Mouse (Mus musculus) liver, embryonic 12.5 days (tissue): ENCODE results near the gene Syt7. TPM values are rescaled to one million over a fixed set of nuclear protein-coding genes. Genes with fewer than 3 reads are reported as not detected.

Experiments
- ATAC-seq: fragments of 200-750 bp; cut with Nextera tagmentation; 2 replicates; pipeline ENCODE4 v1.8.0; 2017; ENCODE audit warnings: moderate number of reproducible peaks, mild to moderate bottlenecking, moderate library complexity
- H3K27ac ChIP-seq: fragments of 300-500 bp; sonication (generic); 2 replicates; pipeline ENCODE4 v1.5.1; 2016; ENCODE audit warnings: mild to moderate bottlenecking
- H3K27me3 ChIP-seq: fragments of 300-500 bp; sonication (generic); replicated peaks from 2 replicates; pipeline ENCODE4 v1.6.1; 2016; ENCODE audit warnings: mild to moderate bottlenecking, moderate library complexity
- H3K36me3 ChIP-seq: fragments of 300-500 bp; sonication (generic); 2 replicates; pipeline ENCODE4 v1.6.1; 2016; ENCODE audit warnings: mild to moderate bottlenecking, moderate library complexity
- H3K4me1 ChIP-seq: fragments of 300-500 bp; sonication (generic); 2 replicates; pipeline ENCODE4 v1.6.1; 2016
- H3K4me2 ChIP-seq: fragments of 300-500 bp; sonication (generic); 2 replicates; pipeline ENCODE4 v1.6.1; 2016; ENCODE audit warnings: mild to moderate bottlenecking, moderate library complexity
- H3K4me3 ChIP-seq: fragments of 300-500 bp; sonication (generic); 2 replicates; pipeline ENCODE4 v1.5.1; 2016; ENCODE audit warnings: mild to moderate bottlenecking, moderate library complexity
- H3K9ac ChIP-seq: fragments of 300-500 bp; sonication (generic); 2 replicates; pipeline ENCODE4 v1.6.1; 2016; ENCODE audit warnings: mild to moderate bottlenecking, moderate library complexity
- H3K9me3 ChIP-seq: fragments of 300-500 bp; sonication (generic); replicated peaks from 2 replicates; pipeline ENCODE4 v1.6.1; 2016; ENCODE audit warnings: mild to moderate bottlenecking, moderate library complexity
- WGBS: fragments of 180-500 bp; shearing (Covaris S2); methylation state at CpG from one replicate; pipeline ENCODE4 v1.1.7; 2016; ENCODE audit not compliant: insufficient replicate concordance; 5-methylcytosine and 5-hydroxymethylcytosine counted together
- polyA plus RNA-seq: library from polyadenylated mRNA; unstranded; fragments of >200 nt; fragmentation: Nextera tagmentation; extraction: Ambion mirVana; gene quantifications from 2 replicates; pipeline ENCODE4 v1.2.1, GENCODE M21; 2016

Syt7 gene
- polyA plus RNA-seq, 1 experiment from 2014 or later = 0.91 TPM

DNA sequence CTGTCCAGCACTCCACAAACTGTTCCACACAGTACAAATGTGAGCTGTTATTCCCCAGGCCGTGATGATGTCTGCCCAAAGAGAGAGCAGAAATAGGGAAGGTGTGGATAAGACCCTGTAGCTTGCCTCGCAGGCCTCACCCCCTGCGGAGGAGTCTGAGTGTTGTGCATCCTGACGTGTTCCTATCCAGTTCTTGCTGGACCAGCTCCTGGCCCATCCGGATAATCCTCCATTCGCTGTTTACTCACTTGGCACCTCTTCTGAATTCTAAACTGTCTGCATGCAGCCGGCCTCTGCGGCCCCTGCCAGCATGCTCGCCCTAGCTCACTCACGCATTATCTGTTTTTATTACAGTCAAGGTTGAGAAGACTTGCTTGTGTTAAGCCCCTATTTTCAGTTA is 15.5 kb downstream of the Syt7 start:
- H3K27me3 ChIP-seq = peaks cover 18% of the 10 kb centered on the region; the same call in 1 of the 2 replicates
- 65% methylated on average over 10 of the region's 10 CpGs for WGBS
- H3K4me2 ChIP-seq = no peak overlapping the region
- no peak overlapping the region for H3K9ac ChIP-seq
- H3K4me1 ChIP-seq = no peaks in the 10 kb centered on the region
- H3K9me3 ChIP-seq = no peaks in the 10 kb centered on the region
- no peak overlapping the region for H3K27ac ChIP-seq
- H3K36me3 ChIP-seq = no peaks in the 10 kb centered on the region
- no peak overlapping the region for H3K4me3 ChIP-seq
- no peak for ATAC-seq

DNA sequence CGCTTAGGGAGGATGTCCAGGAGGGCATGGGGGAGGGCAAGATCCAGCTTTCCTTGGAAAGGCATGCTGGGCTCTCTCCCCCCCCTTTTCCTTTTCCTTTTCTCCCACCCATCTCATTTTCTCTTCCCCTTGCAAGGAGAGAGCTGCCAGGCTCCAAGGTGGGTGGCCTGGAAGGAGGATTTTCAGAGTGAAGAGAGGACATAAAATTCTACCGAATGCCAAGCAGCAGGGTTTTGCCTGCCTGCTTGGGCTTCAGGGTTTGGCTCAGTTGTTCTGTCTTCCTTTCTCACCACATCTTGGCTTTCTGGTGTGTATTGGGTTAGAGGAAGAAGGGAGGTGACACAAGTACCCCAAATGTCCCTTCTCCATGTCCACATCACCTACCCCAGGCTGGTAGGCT is 16.0 kb downstream of the Syt7 start:
- Histone ChIP-seq H3K36me3 (no peaks in the 10 kb centered on the region), H3K4me3 (no peak overlapping the region), H3K9me3 (no peaks in the 10 kb centered on the region), H3K27ac (no peak overlapping the region), H3K27me3 (peaks cover 18% of the 10 kb centered on the region; the same call in 1 of the 2 replicates), H3K4me1 (no peaks in the 10 kb centered on the region), H3K4me2 (no peak overlapping the region), H3K9ac (no peak overlapping the region)
- no peak for ATAC-seq
- WGBS = 55% methylated on average over 2 of the region's 2 CpGs

DNA sequence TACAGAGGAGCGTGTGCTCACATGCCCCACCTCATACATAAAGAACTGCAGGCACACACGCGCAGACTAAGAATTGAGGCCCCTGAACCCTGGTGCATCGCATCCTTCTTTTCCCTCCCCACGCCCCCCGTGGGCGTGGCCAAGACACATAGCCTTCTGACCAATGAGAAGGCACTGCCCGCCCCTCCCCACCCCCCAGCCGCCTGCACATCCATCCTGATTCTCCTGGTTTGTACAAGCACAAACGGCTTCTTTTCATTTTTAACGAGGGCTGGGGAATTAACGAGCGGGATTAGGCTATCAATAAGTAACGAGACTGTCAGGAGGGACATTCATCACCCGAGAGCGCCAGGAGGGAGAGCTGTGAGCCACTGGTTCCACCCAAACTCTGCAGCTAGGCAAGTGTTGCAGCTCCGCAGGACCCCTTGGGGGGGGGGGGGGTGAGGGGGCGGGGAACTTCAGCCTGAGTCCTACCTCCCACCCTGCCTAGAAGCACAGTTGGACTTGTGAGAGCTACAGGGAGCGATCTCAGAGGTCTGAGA is 24.9 kb downstream of the Syt7 start:
- H3K9me3 ChIP-seq = no peaks in the 10 kb centered on the region
- H3K27ac ChIP-seq = no peak overlapping the region
- no peaks in the 10 kb centered on the region for H3K36me3 ChIP-seq
- 4% methylated on average over 19 of the region's 19 CpGs for WGBS
- H3K27me3 ChIP-seq = peaks cover 63% of the 10 kb centered on the region
- H3K4me1 ChIP-seq = no peaks in the 10 kb centered on the region
- H3K4me2 ChIP-seq = no peak overlapping the region
- no peak for ATAC-seq
- no peak overlapping the region for H3K4me3 ChIP-seq
- H3K9ac ChIP-seq = no peak overlapping the region

DNA sequence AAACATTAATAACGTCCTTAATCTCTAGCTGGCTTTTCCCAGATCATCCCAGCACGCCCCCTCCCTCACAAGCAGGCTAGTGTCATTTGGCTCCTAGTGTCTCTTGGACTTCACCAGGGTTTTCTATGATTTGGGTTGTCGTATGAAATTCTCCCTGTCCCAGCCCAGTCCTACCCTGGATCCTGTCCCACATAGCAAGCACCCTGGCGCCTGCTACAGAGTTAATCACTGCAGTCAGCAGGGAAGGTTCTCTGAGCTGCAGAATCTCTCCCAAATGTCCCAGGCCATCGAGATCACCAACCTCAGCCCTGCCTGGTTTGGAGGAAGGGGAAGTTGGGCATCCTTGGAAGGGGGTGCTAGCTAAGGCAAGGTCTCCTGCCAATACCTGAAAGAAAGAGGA is 26.6 kb downstream of the Syt7 start:
- Histone ChIP-seq H3K4me3 (no peak overlapping the region), H3K9ac (no peak overlapping the region), H3K4me1 (no peaks in the 10 kb centered on the region), H3K9me3 (no peaks in the 10 kb centered on the region), H3K27ac (no peak overlapping the region), H3K36me3 (no peaks in the 10 kb centered on the region), H3K27me3 (peaks cover 81% of the 10 kb centered on the region), H3K4me2 (no peak overlapping the region)
- no peak for ATAC-seq
- 45% methylated on average over 5 of the region's 5 CpGs for WGBS

- Histone ChIP-seq H3K9ac (no peak overlapping the region), H3K9me3 (no peaks in the 10 kb centered on the region), H3K27me3 (peaks cover 84% of the 10 kb centered on the region), H3K36me3 (no peaks in the 10 kb centered on the region), H3K4me1 (peaks cover 2% of the 10 kb centered on the region; the same call in 1 of the 2 replicates), H3K27ac (no peak overlapping the region), H3K4me2 (no peak overlapping the region), H3K4me3 (no peak overlapping the region)
- no peak for ATAC-seq
- WGBS = 52% methylated on average over 8 of the region's 8 CpGs
Measured at GRCm38 (mm10) chr19:10416889-10417288, 28.0 kb downstream of the Syt7 start.

DNA sequence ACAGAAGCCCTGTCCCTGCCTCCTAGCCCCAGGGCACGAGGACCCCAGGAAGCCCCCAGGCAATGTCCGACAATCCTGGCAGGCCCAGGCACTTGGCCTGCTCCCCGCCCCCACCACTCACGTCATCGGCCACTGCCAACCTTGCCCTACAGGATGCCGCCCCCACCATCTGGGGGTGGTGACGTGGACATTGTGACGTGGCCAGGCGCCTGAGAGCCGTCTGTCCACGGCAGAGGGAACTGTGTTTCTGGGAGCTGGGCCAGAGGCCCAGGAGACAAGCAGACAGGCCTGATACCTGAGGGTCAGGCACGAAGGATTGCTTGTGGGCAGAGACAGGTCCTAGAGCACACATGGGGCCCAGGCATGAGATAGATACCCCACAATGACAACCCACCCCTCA is 28.5 kb downstream of the Syt7 start:
- no peak for ATAC-seq
- Histone ChIP-seq H3K36me3 (no peaks in the 10 kb centered on the region), H3K4me1 (peaks cover 8% of the 10 kb centered on the region; the same call in 1 of the 2 replicates), H3K9me3 (no peaks in the 10 kb centered on the region), H3K27me3 (peaks cover 85% of the 10 kb centered on the region), H3K4me2 (no peak overlapping the region), H3K27ac (no peak overlapping the region), H3K9ac (no peak overlapping the region), H3K4me3 (no peak overlapping the region)
- 63% methylated on average over 12 of the region's 12 CpGs for WGBS

DNA sequence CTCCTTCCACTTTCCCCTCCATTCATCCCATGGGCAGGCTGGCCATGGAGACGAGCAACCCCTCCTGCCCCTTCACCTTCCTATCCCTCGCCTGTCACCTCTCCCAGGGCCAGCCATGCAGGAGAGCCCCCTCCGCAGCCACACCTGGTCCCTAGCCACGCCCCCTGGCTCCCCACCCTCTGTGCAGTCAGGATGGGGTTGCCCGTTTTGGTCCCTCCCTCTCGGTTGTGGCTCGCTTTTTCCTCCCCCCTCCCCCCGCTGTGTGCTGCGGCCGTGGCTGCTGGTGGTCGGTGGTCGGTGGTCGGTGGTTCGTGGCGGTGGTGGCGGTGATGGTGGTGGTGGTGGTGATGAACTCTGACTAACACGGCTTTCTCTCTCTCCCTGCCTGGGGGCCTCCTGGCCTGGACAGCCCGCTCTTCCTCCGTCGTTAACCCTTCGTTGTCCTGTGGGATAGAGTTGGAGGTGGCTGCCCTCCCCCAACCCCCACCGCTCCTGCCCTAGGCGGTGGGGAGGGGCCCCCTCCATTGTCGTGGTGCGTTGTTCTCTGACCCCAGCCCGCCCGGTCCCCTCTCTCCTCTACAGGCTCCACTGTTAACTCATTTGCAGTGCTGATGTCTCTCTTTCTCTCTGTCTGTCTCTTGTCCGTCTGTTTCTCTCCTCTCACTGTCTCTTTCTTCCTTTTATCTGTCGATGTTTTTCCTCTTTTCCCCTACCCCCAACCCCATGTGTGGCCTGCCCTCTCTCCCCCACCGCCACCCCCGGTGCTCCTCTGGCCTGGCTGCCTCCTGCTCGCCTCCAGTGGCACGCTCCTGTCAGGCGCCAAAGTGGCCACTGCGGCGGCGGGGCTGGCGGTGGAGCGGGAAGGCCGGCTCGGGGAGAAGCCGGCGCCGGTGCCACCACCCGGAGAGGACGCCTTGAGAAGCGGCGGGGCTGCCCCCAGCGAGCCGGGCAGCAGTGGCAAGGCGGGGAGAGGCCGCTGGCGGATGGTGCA is 33.4 kb downstream of the Syt7 start:
- ATAC-seq = no peak
- no peak overlapping the region for H3K27ac ChIP-seq
- WGBS = 6% methylated on average over 53 of the region's 53 CpGs
- no peaks in the 10 kb centered on the region for H3K9me3 ChIP-seq
- H3K9ac ChIP-seq = 0 out of 2 replicates have a peak overlapping the region, but pooled peaks have one; percentile 2
- peak overlapping the region; percentile 29 for H3K4me3 ChIP-seq
- peak overlapping the region; percentile 54 for H3K4me2 ChIP-seq
- H3K4me1 ChIP-seq = peaks cover 8% of the 10 kb centered on the region; the same call in 1 of the 2 replicates
- H3K27me3 ChIP-seq = peaks cover 95% of the 10 kb centered on the region
- no peaks in the 10 kb centered on the region for H3K36me3 ChIP-seq

GRCm38 (mm10) chr19:10424751-10425150 is 35.9 kb downstream of the Syt7 start:
- peaks cover 8% of the 10 kb centered on the region; the same call in 1 of the 2 replicates for H3K4me1 ChIP-seq
- no peak for ATAC-seq
- no peak overlapping the region for H3K9ac ChIP-seq
- WGBS = 73% methylated on average over 1 of the region's 1 CpGs
- no peaks in the 10 kb centered on the region for H3K9me3 ChIP-seq
- no peak overlapping the region for H3K4me2 ChIP-seq
- H3K27me3 ChIP-seq = peaks cover 87% of the 10 kb centered on the region
- no peak overlapping the region for H3K27ac ChIP-seq
- no peak overlapping the region for H3K4me3 ChIP-seq
- H3K36me3 ChIP-seq = no peaks in the 10 kb centered on the region

DNA sequence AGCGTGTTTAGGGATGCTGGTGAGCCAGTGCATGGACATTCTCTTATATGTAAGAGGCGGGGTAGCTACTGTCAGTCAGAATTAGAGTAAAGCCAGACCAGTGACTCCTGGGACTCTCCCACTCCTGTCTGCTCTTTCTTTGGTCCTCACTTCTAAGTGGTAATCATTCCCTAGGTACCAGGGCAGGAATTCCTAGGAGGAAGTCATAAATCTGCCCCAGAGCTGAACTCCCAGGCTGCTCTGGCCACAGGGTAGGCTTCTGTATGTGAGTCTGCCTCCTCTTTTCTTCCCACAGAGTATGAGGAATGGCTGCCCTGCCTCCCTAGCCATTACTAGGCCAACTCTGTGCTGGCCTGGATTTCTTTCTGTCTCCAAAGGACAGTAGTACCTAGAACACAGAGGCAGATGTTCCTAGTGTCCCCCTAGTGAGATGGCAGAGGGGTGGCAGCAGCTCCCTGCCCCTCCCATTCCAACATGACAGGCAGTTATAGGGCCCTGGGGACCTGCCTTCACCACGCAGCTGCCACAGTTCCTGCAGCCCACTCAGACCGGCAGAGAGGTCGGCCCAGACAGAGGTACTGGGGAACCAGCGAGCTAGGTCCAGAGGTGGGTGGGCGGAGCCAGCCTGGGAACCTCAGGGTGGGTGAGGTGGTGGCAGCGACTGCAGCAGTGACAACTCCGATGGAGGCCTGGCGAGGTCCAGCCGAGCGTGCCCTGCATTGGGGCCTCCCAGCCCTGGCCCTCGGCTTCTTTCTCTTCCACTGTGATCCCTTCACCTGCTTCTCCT is 36.8 kb downstream of the Syt7 start:
- H3K4me3 ChIP-seq = no peak overlapping the region
- no peak overlapping the region for H3K27ac ChIP-seq
- H3K36me3 ChIP-seq = no peaks in the 10 kb centered on the region
- ATAC-seq = no peak
- peaks cover 85% of the 10 kb centered on the region for H3K27me3 ChIP-seq
- H3K9me3 ChIP-seq = no peaks in the 10 kb centered on the region
- no peak overlapping the region for H3K9ac ChIP-seq
- H3K4me2 ChIP-seq = no peak overlapping the region
- H3K4me1 ChIP-seq = peaks cover 11% of the 10 kb centered on the region
- WGBS = 36% methylated on average over 13 of the region's 13 CpGs

DNA sequence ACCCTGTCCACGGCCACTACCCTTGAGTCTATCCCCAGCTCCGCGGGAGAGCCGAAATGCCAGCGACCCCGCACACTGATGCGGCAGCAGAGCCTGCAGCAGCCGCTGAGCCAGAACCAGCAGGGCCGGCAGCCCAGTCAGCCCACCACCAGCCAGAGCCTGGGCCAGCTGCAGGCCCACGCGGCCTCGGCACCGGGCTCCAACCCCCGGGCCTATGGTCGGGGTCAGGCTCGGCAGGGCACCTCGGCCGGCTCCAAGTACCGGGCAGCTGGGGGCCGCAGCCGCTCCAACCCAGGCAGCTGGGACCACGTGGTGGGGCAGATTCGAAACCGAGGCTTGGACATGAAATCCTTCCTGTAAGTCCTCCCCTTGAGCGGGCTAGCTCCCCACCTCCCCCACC is 37.4 kb downstream of the Syt7 start:
- WGBS = 35% methylated on average over 25 of the region's 25 CpGs
- Histone ChIP-seq H3K4me2 (no peak overlapping the region), H3K9me3 (no peaks in the 10 kb centered on the region), H3K4me1 (peaks cover 18% of the 10 kb centered on the region), H3K27ac (no peak overlapping the region), H3K27me3 (peaks cover 83% of the 10 kb centered on the region), H3K36me3 (no peaks in the 10 kb centered on the region), H3K4me3 (no peak overlapping the region), H3K9ac (no peak overlapping the region)
- no peak for ATAC-seq

- H3K9me3 ChIP-seq = no peaks in the 10 kb centered on the region
- no peak overlapping the region for H3K4me3 ChIP-seq
- H3K27ac ChIP-seq = no peak overlapping the region
- H3K36me3 ChIP-seq = no peaks in the 10 kb centered on the region
- no peak for ATAC-seq
- peaks cover 21% of the 10 kb centered on the region for H3K4me1 ChIP-seq
- WGBS = 30% methylated on average over 6 of the region's 6 CpGs
- no peak overlapping the region for H3K4me2 ChIP-seq
- H3K9ac ChIP-seq = no peak overlapping the region
- H3K27me3 ChIP-seq = peaks cover 78% of the 10 kb centered on the region
Measured at GRCm38 (mm10) chr19:10426793-10427192, 37.9 kb downstream of the Syt7 start.

DNA sequence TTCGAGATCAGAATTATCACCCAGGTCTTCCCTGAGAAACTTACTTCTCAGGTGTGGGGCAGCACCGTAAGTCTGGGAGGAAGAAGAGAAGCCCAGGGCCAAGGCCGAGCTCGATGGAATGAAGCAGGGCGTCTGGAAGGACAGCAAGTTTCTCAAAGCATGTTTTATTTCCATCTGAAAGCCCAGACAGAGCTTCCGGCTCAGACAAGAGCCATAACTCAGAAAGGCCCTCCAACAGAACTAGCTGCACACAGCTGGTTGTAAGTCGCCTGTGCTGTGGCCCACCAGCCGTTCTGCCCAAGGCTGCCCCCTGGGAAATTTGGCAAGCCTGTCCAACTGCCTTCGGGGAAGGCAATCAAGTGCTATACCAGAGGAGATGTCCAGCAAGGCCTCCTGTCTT is 38.5 kb downstream of the Syt7 start:
- no peak overlapping the region for H3K27ac ChIP-seq
- H3K9me3 ChIP-seq = no peaks in the 10 kb centered on the region
- peaks cover 71% of the 10 kb centered on the region for H3K27me3 ChIP-seq
- no peak for ATAC-seq
- no peaks in the 10 kb centered on the region for H3K36me3 ChIP-seq
- no peak overlapping the region for H3K4me3 ChIP-seq
- H3K4me1 ChIP-seq = peaks cover 21% of the 10 kb centered on the region
- no peak overlapping the region for H3K4me2 ChIP-seq
- no peak overlapping the region for H3K9ac ChIP-seq
- 69% methylated on average over 9 of the region's 9 CpGs for WGBS
